Mouse (Mus musculus): ENCODE measurements at regions not wholly inside any gene's neighbourhood (a gene's known extent, or its start where the extent isn't known, plus 50 kb on each side); places are given as distances from the start of the nearest gene placed in this dataset.

- no peak for ATAC-seq (replicated peaks; ENCODE audit: insufficient number of reproducible peaks, low FRiP score, low TSS enrichment)
- WGBS (ENCODE audit: insufficient replicate concordance) = 88% methylated on average over 1 of the region's 1 CpGs
- Histone ChIP-seq H3K27me3 (ENCODE audit: control insufficient read depth, insufficient read depth, low read length) (no peaks in the 10 kb centered on the region), H3K9ac (ENCODE audit: low read depth, low read length) (no peak overlapping the region), H3K4me1 (ENCODE audit: control insufficient read depth, insufficient read depth, low read length) (no peaks in the 10 kb centered on the region), H3K9me3 (replicated peaks; ENCODE audit: control insufficient read depth, low read length) (no peaks in the 10 kb centered on the region), H3K36me3 (ENCODE audit: control insufficient read depth, insufficient read depth, low read length) (no peaks in the 10 kb centered on the region), H3K27ac (ENCODE audit: low read depth, low read length) (no peak overlapping the region), H3K4me2 (no peak overlapping the region), H3K4me3 (ENCODE audit: low read depth, low read length) (no peak overlapping the region)
Measured at GRCm38 (mm10) chr10:38072394-38072793, 749.2 kb downstream of the Rfpl4b start.

GRCm38 (mm10) chr10:38059050-38059449 lies 762.5 kb downstream of the Rfpl4b start:
- WGBS (ENCODE audit: insufficient replicate concordance) = 75% methylated on average over 8 of the region's 8 CpGs
- Histone ChIP-seq H3K4me2 (no peak overlapping the region), H3K36me3 (ENCODE audit: control insufficient read depth, insufficient read depth, low read length) (no peaks in the 10 kb centered on the region), H3K4me3 (ENCODE audit: low read depth, low read length) (no peak overlapping the region), H3K9me3 (replicated peaks; ENCODE audit: control insufficient read depth, low read length) (peaks cover 4% of the 10 kb centered on the region; the same call in 1 of the 2 replicates), H3K27ac (ENCODE audit: low read depth, low read length) (no peak overlapping the region), H3K27me3 (ENCODE audit: control insufficient read depth, insufficient read depth, low read length) (no peaks in the 10 kb centered on the region), H3K4me1 (ENCODE audit: control insufficient read depth, insufficient read depth, low read length) (no peaks in the 10 kb centered on the region), H3K9ac (ENCODE audit: low read depth, low read length) (no peak overlapping the region)
- ATAC-seq (replicated peaks; ENCODE audit: insufficient number of reproducible peaks, low FRiP score, low TSS enrichment) = no peak

GRCm38 (mm10) chr10:38010452-38010851 lies 811.1 kb downstream of the Rfpl4b start:
- Histone ChIP-seq H3K9me3 (replicated peaks; ENCODE audit: control insufficient read depth, low read length) (no peaks in the 10 kb centered on the region), H3K4me3 (ENCODE audit: low read depth, low read length) (no peak overlapping the region), H3K27ac (ENCODE audit: low read depth, low read length) (no peak overlapping the region), H3K4me1 (ENCODE audit: control insufficient read depth, insufficient read depth, low read length) (no peaks in the 10 kb centered on the region), H3K9ac (ENCODE audit: low read depth, low read length) (no peak overlapping the region), H3K36me3 (ENCODE audit: control insufficient read depth, insufficient read depth, low read length) (no peaks in the 10 kb centered on the region), H3K4me2 (no peak overlapping the region), H3K27me3 (ENCODE audit: control insufficient read depth, insufficient read depth, low read length) (no peaks in the 10 kb centered on the region)
- no peak for ATAC-seq (replicated peaks; ENCODE audit: insufficient number of reproducible peaks, low FRiP score, low TSS enrichment)
- 57% methylated on average over 2 of the region's 2 CpGs for WGBS (ENCODE audit: insufficient replicate concordance)

GRCm38 (mm10) chr10:37995691-37996445 lies 825.7 kb downstream of the Rfpl4b start:
- Histone ChIP-seq H3K36me3 (ENCODE audit: control insufficient read depth, insufficient read depth, low read length) (no peaks in the 10 kb centered on the region), H3K4me1 (ENCODE audit: control insufficient read depth, insufficient read depth, low read length) (no peaks in the 10 kb centered on the region), H3K4me3 (ENCODE audit: low read depth, low read length) (no peak overlapping the region), H3K27ac (ENCODE audit: low read depth, low read length) (no peak overlapping the region), H3K4me2 (no peak overlapping the region), H3K9ac (ENCODE audit: low read depth, low read length) (no peak overlapping the region), H3K27me3 (ENCODE audit: control insufficient read depth, insufficient read depth, low read length) (no peaks in the 10 kb centered on the region), H3K9me3 (replicated peaks; ENCODE audit: control insufficient read depth, low read length) (no peaks in the 10 kb centered on the region)
- no peak for ATAC-seq (replicated peaks; ENCODE audit: insufficient number of reproducible peaks, low FRiP score, low TSS enrichment)

- H3K27me3 ChIP-seq (ENCODE audit: control insufficient read depth, insufficient read depth, low read length) = no peaks in the 10 kb centered on the region
- H3K27ac ChIP-seq (ENCODE audit: low read depth, low read length) = no peak overlapping the region
- no peaks in the 10 kb centered on the region for H3K9me3 ChIP-seq (replicated peaks; ENCODE audit: control insufficient read depth, low read length)
- H3K4me1 ChIP-seq (ENCODE audit: control insufficient read depth, insufficient read depth, low read length) = no peaks in the 10 kb centered on the region
- H3K4me3 ChIP-seq (ENCODE audit: low read depth, low read length) = no peak overlapping the region
- H3K9ac ChIP-seq (ENCODE audit: low read depth, low read length) = no peak overlapping the region
- ATAC-seq (replicated peaks; ENCODE audit: insufficient number of reproducible peaks, low FRiP score, low TSS enrichment) = no peak; the same call in 1 of the 2 replicates
- H3K4me2 ChIP-seq = no peak overlapping the region
- no peaks in the 10 kb centered on the region for H3K36me3 ChIP-seq (ENCODE audit: control insufficient read depth, insufficient read depth, low read length)
- WGBS (ENCODE audit: insufficient replicate concordance) = 56% methylated on average over 11 of the region's 11 CpGs
Measured at GRCm38 (mm10) chr10:37988297-37989263, 833.0 kb downstream of the Rfpl4b start.

- WGBS (ENCODE audit: insufficient replicate concordance) = 55% methylated on average over 3 of the region's 3 CpGs
- no peak overlapping the region for H3K27ac ChIP-seq (ENCODE audit: low read depth, low read length)
Measured at GRCm38 (mm10) chr10:37978899-37979539, 840.3 kb upstream of the Marcks start.

GRCm38 (mm10) chr10:37960051-37960450 lies 821.3 kb upstream of the Marcks start:
- no peak for ATAC-seq (replicated peaks; ENCODE audit: insufficient number of reproducible peaks, low FRiP score, low TSS enrichment)
- Histone ChIP-seq H3K9ac (ENCODE audit: low read depth, low read length) (no peak overlapping the region), H3K4me2 (no peak overlapping the region), H3K27ac (ENCODE audit: low read depth, low read length) (no peak overlapping the region), H3K4me1 (ENCODE audit: control insufficient read depth, insufficient read depth, low read length) (no peaks in the 10 kb centered on the region), H3K36me3 (ENCODE audit: control insufficient read depth, insufficient read depth, low read length) (no peaks in the 10 kb centered on the region), H3K27me3 (ENCODE audit: control insufficient read depth, insufficient read depth, low read length) (no peaks in the 10 kb centered on the region), H3K4me3 (ENCODE audit: low read depth, low read length) (no peak overlapping the region), H3K9me3 (replicated peaks; ENCODE audit: control insufficient read depth, low read length) (no peaks in the 10 kb centered on the region)

More at GRCm38 (mm10) chr10:37978899-37979539, 840.3 kb upstream of the Marcks start:
- no peaks in the 10 kb centered on the region for H3K27me3 ChIP-seq (ENCODE audit: control insufficient read depth, insufficient read depth, low read length)
- no peak overlapping the region for H3K4me2 ChIP-seq
- no peaks in the 10 kb centered on the region for H3K9me3 ChIP-seq (replicated peaks; ENCODE audit: control insufficient read depth, low read length)
- no peak for ATAC-seq (replicated peaks; ENCODE audit: insufficient number of reproducible peaks, low FRiP score, low TSS enrichment)
- no peaks in the 10 kb centered on the region for H3K36me3 ChIP-seq (ENCODE audit: control insufficient read depth, insufficient read depth, low read length)
- H3K4me1 ChIP-seq (ENCODE audit: control insufficient read depth, insufficient read depth, low read length) = no peaks in the 10 kb centered on the region
- no peak overlapping the region for H3K4me3 ChIP-seq (ENCODE audit: low read depth, low read length)
- no peak overlapping the region for H3K9ac ChIP-seq (ENCODE audit: low read depth, low read length)

- Histone ChIP-seq H3K27ac (ENCODE audit: low read depth, low read length) (no peak overlapping the region), H3K4me1 (ENCODE audit: control insufficient read depth, insufficient read depth, low read length) (no peaks in the 10 kb centered on the region), H3K36me3 (ENCODE audit: control insufficient read depth, insufficient read depth, low read length) (no peaks in the 10 kb centered on the region), H3K27me3 (ENCODE audit: control insufficient read depth, insufficient read depth, low read length) (no peaks in the 10 kb centered on the region), H3K4me3 (ENCODE audit: low read depth, low read length) (no peak overlapping the region), H3K9me3 (replicated peaks; ENCODE audit: control insufficient read depth, low read length) (no peaks in the 10 kb centered on the region), H3K9ac (ENCODE audit: low read depth, low read length) (no peak overlapping the region), H3K4me2 (no peak overlapping the region)
- no peak for ATAC-seq (replicated peaks; ENCODE audit: insufficient number of reproducible peaks, low FRiP score, low TSS enrichment)
- 60% methylated on average over 2 of the region's 2 CpGs for WGBS (ENCODE audit: insufficient replicate concordance)
Measured at GRCm38 (mm10) chr10:37914780-37915179, 776.1 kb upstream of the Marcks start.

All from heart, embryonic 11.5 days (tissue).